Mouse (Mus musculus) neural tube, embryonic 13.5 days (tissue): ENCODE data around the gene Reep1. TPM values are rescaled to one million over a fixed set of nuclear protein-coding genes. Genes with fewer than 3 reads are reported as not detected.

ENCODE experiments used
- ATAC-seq: fragments of 200-750 bp; cut with Nextera tagmentation; 2 replicates; pipeline ENCODE4 v1.8.0; 2017; ENCODE audit warnings: low read depth, mild to moderate bottlenecking, moderate TSS enrichment, moderate library complexity
- H3K27ac ChIP-seq: fragments of 300-500 bp; sonication (generic); replicated peaks from 2 replicates; pipeline ENCODE4 v1.5.1; 2015; ENCODE audit warnings: moderate library complexity, mild to moderate bottlenecking, inconsistent platforms
- H3K27me3 ChIP-seq: fragments of 300-500 bp; sonication (generic); 2 replicates; pipeline ENCODE4 v1.6.1; 2015; ENCODE audit warnings: mild to moderate bottlenecking, inconsistent platforms
- H3K36me3 ChIP-seq: fragments of 300-500 bp; sonication (generic); 2 replicates; pipeline ENCODE4 v1.6.1; 2015; ENCODE audit warnings: mild to moderate bottlenecking, inconsistent platforms
- H3K4me1 ChIP-seq: fragments of 300-500 bp; sonication (generic); replicated peaks from 2 replicates; pipeline ENCODE4 v1.6.1; 2015; ENCODE audit warnings: inconsistent platforms
- H3K4me2 ChIP-seq: fragments of 300-500 bp; sonication (generic); 2 replicates; pipeline ENCODE4 v1.6.1; 2015; ENCODE audit warnings: inconsistent platforms, mild to moderate bottlenecking, moderate library complexity
- H3K4me3 ChIP-seq: fragments of 300-500 bp; sonication (generic); 2 replicates; pipeline ENCODE4 v1.5.1; 2015; ENCODE audit warnings: mild to moderate bottlenecking, inconsistent platforms
- H3K9ac ChIP-seq: fragments of 300-500 bp; sonication (generic); 2 replicates; pipeline ENCODE4 v1.6.1; 2015; ENCODE audit warnings: moderate library complexity, mild to moderate bottlenecking, inconsistent platforms
- H3K9me3 ChIP-seq: fragments of 300-500 bp; sonication (generic); 2 replicates; pipeline ENCODE4 v1.6.1; 2016; ENCODE audit warnings: inconsistent platforms
- WGBS: fragments of 180-500 bp; shearing (Covaris S2); methylation state at CpG from one replicate; pipeline ENCODE4 v1.1.7; 2015; 5-methylcytosine and 5-hydroxymethylcytosine counted together
- polyA plus RNA-seq: library from polyadenylated mRNA; unstranded; fragments of >200 nt; fragmentation: Nextera tagmentation; extraction: Ambion mirVana; gene quantifications from 2 replicates; pipeline ENCODE4 v1.2.1, GENCODE M21; 2015

Gene Reep1
- polyA plus RNA-seq, 1 experiment from 2014 or later = 248 TPM

DNA sequence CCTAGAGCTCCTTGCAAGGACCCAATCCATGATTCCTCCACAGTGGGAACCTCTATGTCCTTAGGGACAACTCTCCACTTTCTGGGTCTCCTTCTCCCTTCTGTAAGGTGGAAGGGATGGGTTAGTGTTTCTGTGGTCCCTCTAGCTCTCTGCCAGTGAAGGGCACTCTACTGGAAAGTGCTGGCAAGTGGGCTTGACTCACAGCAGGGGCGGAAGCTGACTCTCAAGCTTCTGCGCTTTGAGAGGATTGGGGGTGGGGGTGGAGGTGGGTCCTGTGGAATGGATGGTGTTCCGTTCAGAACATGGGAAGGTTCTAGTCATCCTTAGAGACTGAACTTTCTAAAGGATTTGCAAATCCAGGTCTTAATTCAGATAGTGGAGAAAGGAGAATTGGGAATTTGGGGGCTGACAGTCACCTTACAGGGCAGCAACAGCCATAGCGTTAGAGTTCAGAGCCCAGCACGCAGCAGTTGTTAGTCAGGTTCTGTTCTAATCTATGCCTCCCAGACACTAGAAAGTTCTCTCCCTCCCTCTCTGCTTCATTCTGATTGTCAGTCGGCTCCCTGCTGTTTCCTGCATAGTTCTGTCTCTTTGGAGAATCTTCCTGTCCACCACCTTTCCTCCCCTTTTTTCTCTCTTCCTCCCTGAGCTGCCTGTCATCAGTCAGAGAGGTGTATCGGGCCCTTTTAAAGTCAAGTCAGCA lies 93.8 kb downstream of the Reep1 start:
- Histone ChIP-seq H3K9ac (no peak overlapping the region), H3K36me3 (peaks cover 45% of the 10 kb centered on the region), H3K4me1 (peaks cover 7% of the 10 kb centered on the region), H3K9me3 (no peaks in the 10 kb centered on the region), H3K27ac (no peak overlapping the region), H3K27me3 (no peaks in the 10 kb centered on the region), H3K4me3 (no peak overlapping the region), H3K4me2 (no peak overlapping the region)
- WGBS = 62% methylated on average over 7 of the region's 7 CpGs
- ATAC-seq = no peak

DNA sequence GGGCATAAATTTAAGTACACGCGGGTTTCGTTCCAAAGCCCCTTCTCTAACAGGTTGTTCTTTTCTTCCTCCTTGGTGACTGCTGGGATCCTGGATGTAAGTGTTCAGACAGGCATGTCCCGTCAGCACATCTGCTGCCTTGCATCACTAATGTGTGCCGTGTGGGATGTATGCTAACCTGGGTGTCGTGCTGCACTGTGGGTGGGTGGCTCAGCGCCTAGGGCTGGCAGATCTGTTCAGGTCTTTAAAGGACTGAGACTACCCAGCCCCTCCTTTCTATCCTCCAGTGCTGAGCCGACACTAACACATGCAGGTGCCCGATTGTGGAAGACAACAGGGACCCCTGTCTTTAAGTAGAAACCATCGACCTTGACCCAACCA lies 94.3 kb downstream of the Reep1 start:
- Histone ChIP-seq H3K9me3 (no peaks in the 10 kb centered on the region), H3K4me1 (peaks cover 7% of the 10 kb centered on the region), H3K4me2 (no peak overlapping the region), H3K9ac (no peak overlapping the region), H3K27me3 (no peaks in the 10 kb centered on the region), H3K4me3 (no peak overlapping the region), H3K27ac (no peak overlapping the region), H3K36me3 (peaks cover 45% of the 10 kb centered on the region)
- ATAC-seq = no peak
- 67% methylated on average over 10 of the region's 10 CpGs for WGBS

DNA sequence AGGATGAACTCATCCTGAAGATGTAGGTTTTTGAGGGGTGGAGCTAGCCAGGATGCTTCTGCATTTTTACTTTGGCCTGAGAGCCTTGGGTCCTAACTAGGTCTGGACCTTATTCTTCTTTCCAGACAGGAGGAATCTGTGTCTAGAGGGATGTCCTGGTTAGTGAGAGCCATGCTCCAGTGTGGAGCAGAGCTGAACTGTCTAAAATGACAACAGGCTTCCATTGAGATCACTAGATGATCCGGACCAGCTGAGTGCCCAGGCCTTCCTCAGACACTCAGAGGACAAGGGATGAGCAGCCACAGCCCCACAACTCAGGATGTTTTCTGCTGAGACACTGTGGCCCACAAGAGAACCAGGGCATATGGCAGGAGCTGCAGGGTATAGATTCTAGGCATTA lies 96.2 kb downstream of the Reep1 start:
- Histone ChIP-seq H3K4me3 (no peak overlapping the region), H3K36me3 (peaks cover 51% of the 10 kb centered on the region), H3K27me3 (no peaks in the 10 kb centered on the region), H3K27ac (peak overlapping the region; percentile 38; the same call in 1 of the 2 replicates), H3K9ac (no peak overlapping the region), H3K4me1 (peaks cover 7% of the 10 kb centered on the region), H3K4me2 (no peak overlapping the region), H3K9me3 (no peaks in the 10 kb centered on the region)
- ATAC-seq = peak; percentile 38
- 79% methylated on average over 1 of the region's 1 CpGs for WGBS

DNA sequence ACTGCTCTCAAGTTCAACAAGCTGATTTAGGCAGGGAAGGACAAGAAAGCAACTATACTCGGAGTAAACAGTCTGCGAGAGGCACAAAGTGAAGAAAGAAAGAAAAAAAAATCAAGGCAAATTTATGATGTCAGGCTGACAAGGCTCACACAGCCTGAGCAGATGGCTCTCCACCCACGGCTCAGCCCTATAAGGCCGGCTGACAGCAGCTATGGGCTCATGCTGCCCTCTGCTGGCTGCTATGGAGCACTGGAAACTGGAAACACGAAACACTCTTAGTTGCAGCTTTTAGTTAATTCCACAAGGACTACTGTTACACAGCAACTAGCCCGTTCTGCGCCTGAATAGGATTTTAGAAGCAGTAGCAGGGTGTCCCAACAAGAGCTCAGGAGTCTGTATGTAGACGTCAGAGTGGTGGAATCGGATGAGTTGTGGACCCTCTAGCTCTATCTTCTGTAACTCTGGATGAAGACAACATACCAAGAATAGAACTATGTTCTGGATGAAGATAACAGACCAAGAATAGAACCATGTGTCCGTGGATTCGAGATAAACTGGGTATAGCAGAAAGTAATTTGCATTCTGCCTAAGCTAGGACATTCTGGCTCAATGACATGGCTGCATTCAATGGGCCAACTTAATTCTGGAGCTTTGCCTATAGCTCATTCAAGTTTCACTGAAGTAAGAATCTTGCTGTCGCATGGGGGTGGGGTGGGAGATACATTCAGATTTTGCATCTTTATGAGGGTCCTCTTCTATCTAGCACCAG lies 96.9 kb downstream of the Reep1 start:
- ATAC-seq = peak; percentile 90
- H3K9me3 ChIP-seq = no peaks in the 10 kb centered on the region
- H3K4me3 ChIP-seq = no peak overlapping the region
- no peak overlapping the region for H3K9ac ChIP-seq
- no peak overlapping the region for H3K4me2 ChIP-seq
- no peaks in the 10 kb centered on the region for H3K27me3 ChIP-seq
- peak overlapping the region; percentile 38; the same call in 1 of the 2 replicates for H3K27ac ChIP-seq
- H3K4me1 ChIP-seq = peaks cover 7% of the 10 kb centered on the region
- WGBS = 28% methylated on average over 12 of the region's 12 CpGs
- H3K36me3 ChIP-seq = peaks cover 51% of the 10 kb centered on the region

DNA sequence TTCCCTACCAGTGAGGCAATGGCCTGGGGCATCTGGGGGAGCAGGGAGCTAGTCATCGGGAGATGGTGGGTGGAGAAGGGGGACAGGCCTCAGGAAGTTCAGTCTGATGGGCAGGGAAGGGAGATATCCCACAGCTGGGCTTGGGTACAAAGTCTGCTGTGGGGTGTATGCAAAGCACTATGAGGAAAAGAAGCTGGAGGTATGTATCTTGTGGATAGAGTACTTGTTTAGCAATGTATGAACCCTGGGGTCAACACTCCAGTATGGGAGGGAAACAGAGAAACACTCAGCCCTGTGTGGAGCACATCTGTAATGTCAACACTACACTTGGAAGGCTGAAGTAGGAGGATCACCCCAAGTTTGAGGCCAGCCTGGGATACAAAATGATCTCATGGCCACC lies 99.4 kb downstream of the Reep1 start:
- H3K27ac ChIP-seq = no peak overlapping the region
- no peak overlapping the region for H3K4me3 ChIP-seq
- H3K9ac ChIP-seq = no peak overlapping the region
- H3K4me2 ChIP-seq = no peak overlapping the region
- no peaks in the 10 kb centered on the region for H3K27me3 ChIP-seq
- H3K9me3 ChIP-seq = no peaks in the 10 kb centered on the region
- peaks cover 7% of the 10 kb centered on the region for H3K4me1 ChIP-seq
- 76% methylated on average over 1 of the region's 1 CpGs for WGBS
- ATAC-seq = no peak
- H3K36me3 ChIP-seq = peaks cover 65% of the 10 kb centered on the region

DNA sequence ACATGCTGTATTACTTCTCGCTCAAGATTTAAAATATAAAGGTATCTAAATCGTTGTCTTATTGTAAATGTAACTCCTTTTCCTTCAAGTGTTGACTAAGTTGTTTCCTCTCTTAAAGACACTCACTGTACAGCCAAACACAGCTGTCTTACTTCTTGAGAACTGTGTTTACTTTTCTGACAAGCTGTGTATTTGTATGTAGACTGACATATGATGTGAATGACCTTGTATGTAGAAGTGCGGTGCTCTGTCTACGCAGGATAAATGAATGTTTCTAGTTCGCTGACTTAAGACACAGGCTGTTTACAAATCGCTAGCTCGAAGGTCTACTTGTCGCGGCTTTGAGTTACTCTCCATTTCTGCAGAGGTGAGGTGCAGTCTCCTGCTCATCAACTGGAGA lies 102.5 kb downstream of the Reep1 start:
- 93% methylated on average over 9 of the region's 9 CpGs for WGBS

DNA sequence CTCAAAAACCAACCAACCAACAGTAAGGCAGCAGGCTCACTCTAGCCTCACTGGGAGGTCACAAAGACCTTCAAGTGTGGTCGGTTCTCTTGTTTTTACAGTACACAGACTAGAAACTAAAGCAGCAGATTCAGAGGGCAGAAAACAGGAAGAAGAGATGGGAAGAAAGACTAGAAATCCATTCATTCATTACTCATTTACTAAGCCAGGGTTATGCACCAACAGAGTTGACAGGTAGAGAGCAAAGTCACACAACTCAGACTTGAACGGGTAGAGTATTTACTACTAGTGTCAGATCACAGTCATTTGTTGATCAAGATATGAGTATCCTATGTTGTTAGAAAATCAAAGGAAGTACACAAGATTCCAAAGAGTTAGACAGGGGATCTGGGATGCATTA lies 105.5 kb downstream of the Reep1 start:
- WGBS = 92% methylated on average over 2 of the region's 2 CpGs
- H3K27me3 ChIP-seq = no peaks in the 10 kb centered on the region
- no peak overlapping the region for H3K27ac ChIP-seq
- no peaks in the 10 kb centered on the region for H3K9me3 ChIP-seq
- H3K9ac ChIP-seq = no peak overlapping the region
- H3K36me3 ChIP-seq = peaks cover 82% of the 10 kb centered on the region
- H3K4me1 ChIP-seq = no peaks in the 10 kb centered on the region
- no peak overlapping the region for H3K4me3 ChIP-seq
- no peak overlapping the region for H3K4me2 ChIP-seq
- ATAC-seq = no peak

More for the DNA sequence above, 102.5 kb downstream of the Reep1 start:
- H3K27ac ChIP-seq = no peak overlapping the region
- H3K9me3 ChIP-seq = no peaks in the 10 kb centered on the region
- no peak overlapping the region for H3K4me2 ChIP-seq
- no peaks in the 10 kb centered on the region for H3K27me3 ChIP-seq
- H3K4me3 ChIP-seq = no peak overlapping the region
- no peak overlapping the region for H3K9ac ChIP-seq
- ATAC-seq = no peak
- H3K36me3 ChIP-seq = peaks cover 80% of the 10 kb centered on the region
- H3K4me1 ChIP-seq = no peaks in the 10 kb centered on the region

DNA sequence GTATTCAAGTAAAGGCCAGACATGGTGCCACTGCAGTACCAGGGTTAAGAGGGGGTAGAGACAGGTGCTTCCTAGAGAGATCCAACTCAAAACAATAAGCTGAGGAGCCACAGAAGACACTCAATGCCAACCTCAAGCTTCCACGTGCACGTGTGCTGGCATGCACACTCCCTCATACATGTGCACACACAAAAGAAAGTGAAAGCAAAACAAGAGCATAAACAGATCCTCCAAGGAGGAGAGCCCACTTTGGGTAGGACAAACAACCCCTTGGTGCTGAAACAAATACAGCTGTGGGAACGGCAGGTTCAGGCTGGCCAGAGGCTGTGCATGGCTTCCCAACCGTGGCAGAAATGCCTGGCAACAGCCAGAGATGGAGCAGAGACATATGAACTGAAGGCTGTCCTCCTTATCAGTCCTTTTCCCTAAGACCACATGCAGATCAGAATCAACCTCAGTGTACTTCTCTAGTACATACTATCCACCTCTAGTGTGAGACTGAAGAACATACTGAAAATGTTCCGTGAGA lies 112.5 kb downstream of the Reep1 start:
- H3K4me2 ChIP-seq = no peak overlapping the region
- ATAC-seq = no peak
- H3K4me1 ChIP-seq = peaks cover 9% of the 10 kb centered on the region
- H3K4me3 ChIP-seq = no peak overlapping the region
- no peaks in the 10 kb centered on the region for H3K9me3 ChIP-seq
- no peak overlapping the region for H3K9ac ChIP-seq
- H3K27ac ChIP-seq = no peak overlapping the region
- peaks cover 42% of the 10 kb centered on the region for H3K36me3 ChIP-seq
- H3K27me3 ChIP-seq = no peaks in the 10 kb centered on the region
- 87% methylated on average over 5 of the region's 5 CpGs for WGBS

DNA sequence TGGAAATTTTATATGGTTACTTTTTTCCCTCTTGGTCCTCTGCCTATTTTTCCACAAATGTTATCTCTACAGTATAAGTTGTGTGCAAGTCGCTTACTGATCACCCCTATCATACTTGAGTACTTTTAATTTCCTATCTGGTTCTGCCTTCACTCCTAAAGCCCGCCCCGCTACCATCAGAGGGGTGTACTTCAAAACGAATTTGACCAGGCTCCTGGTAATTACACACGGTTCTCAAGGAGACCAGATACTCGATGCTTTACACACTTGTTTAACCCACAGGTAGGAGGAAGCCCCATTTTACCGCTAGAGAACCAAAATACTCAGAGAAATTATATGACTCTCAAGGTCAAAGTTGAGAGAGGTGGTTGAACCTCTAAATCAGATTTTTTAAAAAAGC lies 115.7 kb downstream of the Reep1 start:
- ATAC-seq = peak; percentile 54; the same call in 1 of the 2 replicates
- 2% methylated on average over 7 of the region's 7 CpGs for WGBS
- peak overlapping the region; percentile 70 for H3K4me3 ChIP-seq

DNA sequence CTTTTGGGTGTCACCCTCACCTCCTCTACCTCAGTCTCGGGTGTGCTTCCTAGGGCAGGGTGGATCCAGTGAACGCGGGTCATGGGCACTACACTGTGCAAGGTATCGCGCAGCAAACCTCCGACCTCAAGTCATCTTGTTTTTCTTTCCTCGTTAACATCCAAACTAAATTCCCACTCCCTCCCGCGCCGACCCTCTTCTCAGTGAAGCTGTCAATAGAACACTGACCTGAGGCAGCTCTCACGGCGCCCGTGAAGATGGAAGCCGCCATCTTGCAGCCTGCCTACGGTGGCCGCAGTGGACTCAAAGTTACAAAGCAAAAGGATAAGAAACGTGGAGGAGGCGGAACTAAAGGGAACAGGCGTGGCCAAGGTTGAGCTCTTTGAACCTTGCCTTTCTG lies 116.1 kb downstream of the Reep1 start:
- Histone ChIP-seq H3K4me2 (peak overlapping the region; percentile 78), H3K27me3 (no peaks in the 10 kb centered on the region; the same call in none of the 2 replicates), H3K36me3 (peaks cover 7% of the 10 kb centered on the region; the same call in 1 of the 2 replicates), H3K27ac (peak overlapping the region; percentile 23; the same call in 1 of the 2 replicates), H3K4me3 (peak overlapping the region; percentile 70), H3K9ac (peak overlapping the region; percentile 76), H3K9me3 (no peaks in the 10 kb centered on the region), H3K4me1 (peaks cover 9% of the 10 kb centered on the region)
- ATAC-seq = peak; percentile 91
- under 1% methylated on average over 19 of the region's 19 CpGs for WGBS

More for the DNA sequence above, 115.7 kb downstream of the Reep1 start:
- H3K27ac ChIP-seq = no peak overlapping the region
- peak overlapping the region; percentile 76 for H3K9ac ChIP-seq
- no peaks in the 10 kb centered on the region for H3K9me3 ChIP-seq
- peak overlapping the region; percentile 78 for H3K4me2 ChIP-seq
- H3K36me3 ChIP-seq = peaks cover 11% of the 10 kb centered on the region
- H3K4me1 ChIP-seq = peaks cover 9% of the 10 kb centered on the region
- H3K27me3 ChIP-seq = no peaks in the 10 kb centered on the region; the same call in none of the 2 replicates

DNA sequence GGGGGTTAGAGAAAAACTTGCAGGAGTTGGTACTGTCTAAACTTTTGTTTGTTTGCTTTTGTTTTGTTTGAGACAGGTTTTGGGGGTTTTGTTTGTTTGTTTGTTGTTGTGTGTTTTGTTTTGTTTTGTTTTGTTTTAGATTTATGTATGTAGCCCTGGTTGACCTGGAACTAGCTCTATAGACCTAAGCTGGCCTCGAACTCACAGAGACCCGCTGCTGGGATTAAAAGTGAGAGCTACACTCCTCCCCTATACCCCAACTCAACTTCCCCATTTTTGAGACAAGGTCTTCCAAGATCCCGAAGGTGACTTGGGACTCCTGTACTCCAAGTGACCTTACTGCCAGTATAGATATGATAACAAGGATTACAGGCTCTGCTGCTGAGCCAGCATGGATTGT lies 116.6 kb downstream of the Reep1 start:
- H3K9ac ChIP-seq = no peak overlapping the region

DNA sequence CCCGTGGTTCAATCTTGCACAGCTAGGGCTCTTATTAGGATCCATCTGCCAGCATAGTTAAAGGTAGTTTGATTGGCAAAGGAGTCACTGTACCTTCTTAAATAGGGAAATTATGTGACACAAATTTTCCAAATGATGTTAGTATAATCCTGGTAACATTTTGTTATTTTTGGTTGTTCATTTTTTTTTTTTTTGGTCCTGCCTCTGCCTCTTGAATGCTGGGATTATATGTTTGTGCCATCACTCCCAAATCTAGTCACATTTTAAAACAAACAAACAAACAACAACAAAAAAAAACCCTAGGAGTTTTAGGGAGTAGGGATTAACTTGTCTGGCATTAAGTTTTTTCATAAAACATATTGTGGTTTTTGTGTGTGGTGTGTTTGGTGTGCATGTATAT lies 119.5 kb downstream of the Reep1 start, which contains the start of gene Mrpl35:
Mrpl35 (minus strand) TSS at position 101 of the 400 bp plus-strand sequence.
- Histone ChIP-seq H3K36me3 (no peaks in the 10 kb centered on the region), H3K4me3 (no peak within 1 kb of the TSS), H3K4me1 (peaks cover 15% of the 10 kb centered on the region), H3K27me3 (no peaks in the 10 kb centered on the region; the same call in none of the 2 replicates), H3K27ac (no peak within 1 kb of the TSS), H3K9ac (no peak within 1 kb of the TSS), H3K9me3 (no peaks in the 10 kb centered on the region), H3K4me2 (no peak within 1 kb of the TSS)
- 55% methylated on average over 1 of the region's 1 CpGs for WGBS
- ATAC-seq = no peak

More for the DNA sequence above, 116.6 kb downstream of the Reep1 start:
- ATAC-seq = peak; percentile 29; the same call in 1 of the 2 replicates
- no peaks in the 10 kb centered on the region; the same call in none of the 2 replicates for H3K27me3 ChIP-seq
- H3K4me3 ChIP-seq = peak overlapping the region; percentile 70
- WGBS = 31% methylated on average over 3 of the region's 3 CpGs
- peaks cover 9% of the 10 kb centered on the region for H3K4me1 ChIP-seq
- H3K27ac ChIP-seq = no peak overlapping the region
- H3K9me3 ChIP-seq = no peaks in the 10 kb centered on the region
- peak overlapping the region; percentile 78 for H3K4me2 ChIP-seq
- 0 out of 2 replicates have a peak, but pooled peaks cover 3% of the 10 kb centered on the region for H3K36me3 ChIP-seq
